Mouse (Mus musculus) heart, postnatal 0 days (tissue): ENCODE results near the gene Hpcal1. TPM values are rescaled to one million over a fixed set of nuclear protein-coding genes. Genes with fewer than 3 reads are reported as not detected.

Experiments used
- ATAC-seq: fragments of 200-750 bp; cut with Nextera tagmentation; 2 replicates; pipeline ENCODE4 v1.8.0; 2017; ENCODE audit warnings: low read depth, moderate number of reproducible peaks, moderate library complexity; ENCODE audit not compliant: insufficient read depth
- DNase-seq: peaks from one replicate; pipeline ENCODE4 v3.0.0-alpha.2; 2016; ENCODE audit warnings: low spot score
- H3K27ac ChIP-seq: fragments of 300-500 bp; sonication (generic); 2 replicates; pipeline ENCODE4 v1.5.1; 2014; ENCODE audit warnings: low read depth, mild to moderate bottlenecking
- H3K27me3 ChIP-seq: fragments of 300-500 bp; sonication (generic); 2 replicates; pipeline ENCODE4 v1.6.1; 2014; ENCODE audit warnings: low read length, mixed read lengths; ENCODE audit not compliant: control insufficient read depth, insufficient read depth
- H3K36me3 ChIP-seq: fragments of 300-500 bp; sonication (generic); replicated peaks from 2 replicates; pipeline ENCODE4 v1.6.1; 2014; ENCODE audit warnings: low read length, mixed read lengths; ENCODE audit not compliant: control insufficient read depth, insufficient read depth
- H3K4me1 ChIP-seq: fragments of 300-500 bp; sonication (generic); 2 replicates; pipeline ENCODE4 v1.6.1; 2014; ENCODE audit warnings: antibody characterized with exemption; ENCODE audit not compliant: control insufficient read depth, insufficient read depth
- H3K4me2 ChIP-seq: fragments of 300-500 bp; sonication (generic); 2 replicates; pipeline ENCODE4 v1.6.1; 2014; ENCODE audit warnings: low read depth, mild to moderate bottlenecking, low read length, moderate library complexity
- H3K4me3 ChIP-seq: fragments of 300-500 bp; sonication (generic); 2 replicates; pipeline ENCODE4 v1.5.1; 2014; ENCODE audit warnings: low read depth, low read length
- H3K9ac ChIP-seq: fragments of 300-500 bp; sonication (generic); replicated peaks from 2 replicates; pipeline ENCODE4 v1.6.1; 2014; ENCODE audit warnings: low read depth, low read length, mixed read lengths
- H3K9me3 ChIP-seq: fragments of 300-500 bp; sonication (generic); replicated peaks from 2 replicates; pipeline ENCODE4 v1.6.1; 2016; ENCODE audit warnings: low read length; ENCODE audit not compliant: control insufficient read depth
- CTCF ChIP-seq: IDR thresholded peaks from 2 replicates; pipeline ENCODE4 v1.5.1; 2016; ENCODE audit warnings: antibody characterized with exemption, control low read depth, low read depth
- EP300 ChIP-seq: IDR thresholded peaks from 2 replicates; pipeline ENCODE4 v1.6.1; 2016; ENCODE audit warnings: antibody characterized with exemption, low read depth
- WGBS: fragments of 180-500 bp; shearing (Covaris S2); extraction: QIAGEN DNeasy Blood & Tissue Kit; methylation state at CpG from one replicate; pipeline ENCODE4 v1.1.7; 2014; 5-methylcytosine and 5-hydroxymethylcytosine counted together
- polyA plus RNA-seq: library from polyadenylated mRNA; unstranded; fragments of >200 nt; fragmentation: Nextera tagmentation; extraction: Ambion mirVana; gene quantifications from 2 replicates; pipeline ENCODE4 v1.2.1, GENCODE M21; 2015
- total RNA-seq: library from RNA; depleted of rRNA; stranded (reverse); fragments of >200 nt; gene quantifications from 2 replicates; pipeline ENCODE4 v1.2.3, GENCODE M21; 2014; ENCODE audit warnings: low replicate concordance

Hpcal1 gene
- total and polyA plus RNA-seq, 2 experiments from 2014 or later = 14.8 to 22.5 TPM

GRCm38 (mm10) chr12:17677743-17678142, 12.9 kb upstream of the Hpcal1 start:
- Histone ChIP-seq H3K27me3 (no peaks in the 10 kb centered on the region), H3K4me1 (no peaks in the 10 kb centered on the region), H3K36me3 (no peaks in the 10 kb centered on the region), H3K4me3 (no peak overlapping the region), H3K27ac (no peak overlapping the region), H3K9me3 (no peaks in the 10 kb centered on the region), H3K4me2 (no peak overlapping the region), H3K9ac (no peak overlapping the region)
- ATAC-seq = no peak
- TF ChIP-seq CTCF (peak; percentile 19; the same call in 1 of the 2 replicates), EP300 (no peak)
- WGBS = 74% methylated on average over 2 of the region's 2 CpGs
- no peak for DNase-seq

DNA sequence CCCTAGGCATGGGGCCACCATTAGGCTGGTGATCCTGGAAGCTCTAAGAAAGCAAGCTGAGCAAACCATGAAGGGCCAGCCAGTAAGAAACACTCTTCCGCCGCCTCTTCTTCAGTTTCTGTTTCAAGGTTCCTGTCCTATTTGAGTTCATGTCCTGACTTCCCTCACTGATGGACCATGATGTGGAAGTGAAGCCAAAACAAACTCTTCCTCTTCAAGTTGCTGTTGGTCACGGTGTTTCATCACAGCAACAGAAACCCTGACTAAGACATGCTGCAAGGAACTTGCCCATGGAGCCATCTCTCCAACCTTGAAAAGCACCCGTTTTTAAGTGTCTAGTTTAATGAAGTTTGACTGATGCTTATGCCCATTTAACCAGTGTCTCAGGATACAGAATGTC, 11.1 kb upstream of the Hpcal1 start:
- Histone ChIP-seq H3K4me3 (no peak overlapping the region), H3K27me3 (no peaks in the 10 kb centered on the region), H3K27ac (no peak overlapping the region), H3K36me3 (no peaks in the 10 kb centered on the region), H3K9me3 (no peaks in the 10 kb centered on the region), H3K4me2 (no peak overlapping the region), H3K9ac (no peak overlapping the region), H3K4me1 (no peaks in the 10 kb centered on the region)
- 76% methylated on average over 4 of the region's 4 CpGs for WGBS
- TF ChIP-seq EP300 (no peak), CTCF (no peak)
- ATAC-seq (no peak), DNase-seq (no peak)

DNA sequence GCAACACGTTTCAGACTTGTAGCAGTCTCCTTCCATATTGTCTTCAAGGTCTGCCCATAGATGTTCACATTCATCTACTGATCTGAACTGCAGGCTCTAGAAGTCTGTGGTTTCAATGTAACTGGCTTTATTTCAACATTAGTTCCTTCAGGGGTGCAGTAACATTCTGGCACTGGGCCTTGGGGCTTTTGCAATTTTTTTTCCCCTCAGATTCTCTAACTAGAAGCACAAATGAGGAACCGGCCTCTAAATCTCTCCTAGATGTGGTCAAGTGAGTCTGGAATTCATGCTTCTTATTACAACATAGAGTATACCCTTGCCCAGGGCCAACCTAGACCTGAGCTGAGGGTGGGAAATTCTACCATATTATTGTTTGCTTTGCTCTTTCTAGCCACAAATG, 8.5 kb upstream of the Hpcal1 start:
- no peak for DNase-seq
- TF ChIP-seq EP300 (no peak), CTCF (no peak)

DNA sequence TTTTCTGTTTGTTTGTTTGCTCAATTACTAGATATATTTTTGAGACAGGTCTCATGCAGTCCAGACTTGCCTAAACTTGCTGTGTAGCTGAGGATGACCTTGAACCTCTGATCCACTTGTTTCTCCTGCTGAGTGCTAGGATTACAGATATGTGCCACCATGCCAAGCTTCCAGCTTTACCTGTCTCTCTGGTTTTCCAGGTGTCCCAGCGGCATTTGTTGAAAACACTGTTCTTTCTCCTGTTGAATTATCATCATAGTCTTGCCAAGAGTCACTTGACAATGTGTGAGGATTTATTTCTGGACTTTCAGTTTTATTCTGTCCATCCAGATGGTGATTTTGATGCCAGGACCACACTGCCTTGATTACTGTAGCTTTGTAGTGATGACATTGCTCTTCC, 6.3 kb upstream of the Hpcal1 start:
- no peaks in the 10 kb centered on the region for H3K4me1 ChIP-seq
- ATAC-seq (no peak), DNase-seq (no peak)
- no peaks in the 10 kb centered on the region for H3K36me3 ChIP-seq
- H3K4me3 ChIP-seq = no peak overlapping the region
- H3K27me3 ChIP-seq = no peaks in the 10 kb centered on the region
- no peak overlapping the region for H3K4me2 ChIP-seq
- no peak overlapping the region for H3K27ac ChIP-seq
- H3K9ac ChIP-seq = no peak overlapping the region
- 79% methylated on average over 1 of the region's 1 CpGs for WGBS
- TF ChIP-seq CTCF = no peak
- no peak for TF ChIP-seq EP300
- H3K9me3 ChIP-seq = no peaks in the 10 kb centered on the region

More for the DNA sequence above, 8.5 kb upstream of the Hpcal1 start:
- Histone ChIP-seq H3K4me1 (no peaks in the 10 kb centered on the region), H3K27me3 (no peaks in the 10 kb centered on the region), H3K4me3 (no peak overlapping the region), H3K9me3 (no peaks in the 10 kb centered on the region), H3K4me2 (no peak overlapping the region), H3K9ac (no peak overlapping the region), H3K36me3 (no peaks in the 10 kb centered on the region), H3K27ac (no peak overlapping the region)
- 77% methylated on average over 2 of the region's 2 CpGs for WGBS
- no peak for ATAC-seq

GRCm38 (mm10) chr12:17686116-17686515, 4.5 kb upstream of the Hpcal1 start:
- TF ChIP-seq EP300 = no peak
- TF ChIP-seq CTCF = no peak
- 71% methylated on average over 2 of the region's 2 CpGs for WGBS
- DNase-seq = no peak
- Histone ChIP-seq H3K9me3 (no peaks in the 10 kb centered on the region), H3K4me1 (no peaks in the 10 kb centered on the region), H3K4me2 (no peak overlapping the region), H3K27me3 (no peaks in the 10 kb centered on the region), H3K27ac (no peak overlapping the region), H3K36me3 (no peaks in the 10 kb centered on the region), H3K9ac (no peak overlapping the region), H3K4me3 (no peak overlapping the region)
- no peak for ATAC-seq

GRCm38 (mm10) chr12:17688913-17689312, 1.7 kb upstream of the Hpcal1 start:
- H3K36me3 ChIP-seq = no peaks in the 10 kb centered on the region
- H3K4me3 ChIP-seq = no peak overlapping the region
- H3K4me1 ChIP-seq = 0 out of 2 replicates have a peak, but pooled peaks cover 10% of the 10 kb centered on the region
- TF ChIP-seq CTCF (no peak), EP300 (no peak)
- 90% methylated on average over 3 of the region's 3 CpGs for WGBS
- H3K9ac ChIP-seq = no peak overlapping the region
- no peak overlapping the region for H3K4me2 ChIP-seq
- DNase-seq (no peak), ATAC-seq (no peak)
- no peaks in the 10 kb centered on the region for H3K27me3 ChIP-seq
- no peak overlapping the region for H3K27ac ChIP-seq
- H3K9me3 ChIP-seq = no peaks in the 10 kb centered on the region
